Mouse (Mus musculus) kidney, postnatal 4 days (tissue): ENCODE data around the gene Fzr1.

ENCODE experiments used
- DNase-seq, 2 experiments: peaks; one replicate each; pipeline ENCODE4 v3.0.0; 2021; ENCODE audit warnings: mixed read lengths in 2 of 2

Fzr1 gene

DNA sequence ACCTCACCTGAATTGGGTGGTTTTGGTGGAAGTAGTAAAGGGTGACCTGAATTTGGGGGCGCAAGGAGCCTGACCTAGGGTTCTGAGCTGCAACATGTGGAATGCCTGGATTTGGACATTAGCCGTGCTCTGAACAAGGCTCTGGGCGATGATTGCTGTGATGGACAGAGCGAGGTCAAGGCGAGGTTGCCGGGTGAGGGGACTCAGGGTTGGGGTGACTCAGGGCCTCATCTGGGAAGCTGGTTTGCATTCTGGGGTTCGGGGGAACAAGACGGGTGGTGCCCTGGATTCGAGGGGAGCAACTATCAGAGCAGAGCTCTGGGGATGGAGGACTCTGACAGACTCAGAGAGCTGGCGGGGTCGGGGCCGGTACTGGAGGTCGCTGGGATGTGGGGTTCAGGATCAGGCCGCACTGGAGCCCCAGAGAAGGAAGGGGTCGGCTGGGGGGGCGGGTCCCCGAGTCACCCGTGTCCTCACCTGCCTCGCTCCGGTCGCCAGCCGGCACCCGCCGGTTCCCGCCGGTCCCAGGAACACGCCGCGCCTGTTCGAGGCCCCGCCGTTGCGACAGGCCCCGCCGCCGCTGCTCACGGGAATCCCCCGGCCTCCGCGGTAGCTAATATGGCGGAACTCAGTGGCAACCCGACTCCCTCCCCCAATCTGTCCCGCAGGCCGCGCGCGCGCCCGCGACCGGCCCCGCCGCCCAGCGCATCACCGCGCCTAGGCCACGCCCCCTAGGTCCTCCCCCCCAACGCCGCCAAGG, at the start of gene Fzr1:
Gene Fzr1, minus strand, starts transcription at position 724 of the 760 bp plus-strand sequence.
- DNase-seq = no peak

DNA sequence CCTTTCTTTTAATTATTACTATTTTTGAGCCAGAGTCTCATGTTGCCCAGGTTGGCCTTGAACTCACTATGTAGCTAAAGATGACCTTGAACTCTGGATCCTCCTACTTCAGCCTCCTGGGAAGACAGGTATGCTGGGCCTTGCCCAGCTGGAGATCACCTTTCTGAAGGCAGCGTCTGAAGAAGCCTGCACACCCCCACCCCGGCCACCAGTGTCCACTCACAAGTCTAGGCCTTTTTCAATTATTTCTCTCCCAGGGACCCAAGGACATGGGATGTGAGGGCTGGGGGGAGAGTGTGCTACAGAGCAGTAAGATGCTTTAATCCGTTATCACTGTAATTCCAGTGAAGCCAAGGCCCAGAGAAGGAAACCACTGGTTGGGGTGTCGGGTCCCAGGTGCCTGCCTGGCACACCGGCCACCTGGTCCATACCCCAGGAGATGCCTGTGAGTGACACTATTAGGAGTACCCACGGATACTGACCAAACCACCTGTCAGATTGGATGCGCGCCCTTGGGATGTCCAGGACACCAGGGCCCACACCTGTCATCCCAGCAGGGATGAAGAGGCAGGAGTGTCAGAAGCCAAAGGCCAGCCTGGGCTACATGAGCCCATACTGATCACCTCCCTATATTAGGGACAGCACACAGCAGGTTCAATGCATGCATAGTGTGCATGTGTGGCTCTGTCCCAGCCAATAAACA, 49.6 kb upstream of the Fzr1 start:
- peak; percentile 5 to 6 for DNase-seq

DNA sequence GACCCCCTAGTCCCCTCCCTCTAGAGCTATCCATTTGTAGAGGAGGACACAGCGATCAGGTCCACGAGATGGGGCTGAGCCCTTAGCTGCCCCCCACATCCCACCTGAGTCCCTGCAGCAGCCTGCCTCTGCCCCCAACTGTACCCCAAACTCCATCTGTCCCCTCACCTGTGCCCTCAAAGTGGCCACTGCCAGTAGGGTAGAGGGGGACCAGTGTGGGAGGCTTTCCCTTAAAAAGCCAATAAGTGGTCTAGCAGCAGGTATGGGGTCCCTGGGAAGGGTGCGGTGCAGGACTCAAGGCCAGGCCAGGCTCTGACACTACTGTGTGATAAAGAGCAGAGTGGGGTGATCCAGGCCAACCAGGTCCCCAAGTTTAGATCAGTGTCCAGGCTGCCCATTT, 49.0 kb upstream of the Fzr1 start:
- no peak for DNase-seq

DNA sequence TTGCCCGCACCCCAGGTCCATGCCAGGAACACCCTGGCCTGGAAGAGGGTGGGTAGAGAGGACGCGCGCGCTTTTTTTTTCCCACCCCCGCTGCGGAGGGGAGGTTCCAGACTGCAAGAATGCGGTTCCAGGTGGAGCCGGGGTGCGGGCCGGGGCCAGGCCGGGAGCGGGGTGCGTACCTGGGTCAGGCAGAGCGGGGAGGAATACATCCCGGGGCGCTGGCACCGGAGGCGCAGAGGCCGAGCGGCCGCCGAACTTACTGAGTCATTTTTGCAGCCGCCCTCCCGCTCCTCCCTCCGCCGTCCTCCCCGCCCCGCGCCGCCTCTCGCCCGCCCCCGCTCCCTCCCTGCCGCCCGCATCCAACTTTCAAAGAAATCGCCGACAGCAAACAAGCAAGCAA, 48.6 kb upstream of the Fzr1 start:
- DNase-seq = peak; percentile 78 to 83

DNA sequence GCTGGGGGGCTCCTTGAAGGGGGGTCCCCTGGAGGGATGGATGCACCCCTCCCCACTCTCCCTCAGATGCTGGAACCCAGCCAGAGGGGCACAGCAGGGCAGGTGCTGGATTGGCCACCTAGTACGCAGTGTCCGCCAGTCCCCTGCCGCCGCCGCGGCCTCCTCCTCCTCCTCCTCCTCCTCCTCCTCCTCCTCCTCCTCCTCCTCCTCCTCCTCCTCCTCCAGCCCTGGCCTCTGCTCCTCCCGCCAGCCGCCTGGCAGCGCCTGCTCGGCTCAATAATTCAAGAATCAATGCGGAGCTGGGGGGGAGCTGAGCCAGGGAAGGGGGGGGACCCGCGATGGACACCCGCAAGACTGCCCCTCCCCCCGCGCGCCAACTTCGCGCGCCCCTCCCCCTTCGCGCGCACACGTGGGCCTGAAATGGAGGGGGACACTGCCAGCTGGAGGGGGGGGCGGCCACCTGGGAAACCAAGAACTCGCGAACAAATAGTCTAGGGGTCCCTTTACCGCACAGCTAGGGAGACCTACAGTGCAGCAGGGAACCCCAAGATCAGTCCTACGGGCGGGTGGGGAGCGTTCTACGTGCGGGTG, 47.9 kb upstream of the Fzr1 start:
- peak; percentile 53 to 59 for DNase-seq

DNA sequence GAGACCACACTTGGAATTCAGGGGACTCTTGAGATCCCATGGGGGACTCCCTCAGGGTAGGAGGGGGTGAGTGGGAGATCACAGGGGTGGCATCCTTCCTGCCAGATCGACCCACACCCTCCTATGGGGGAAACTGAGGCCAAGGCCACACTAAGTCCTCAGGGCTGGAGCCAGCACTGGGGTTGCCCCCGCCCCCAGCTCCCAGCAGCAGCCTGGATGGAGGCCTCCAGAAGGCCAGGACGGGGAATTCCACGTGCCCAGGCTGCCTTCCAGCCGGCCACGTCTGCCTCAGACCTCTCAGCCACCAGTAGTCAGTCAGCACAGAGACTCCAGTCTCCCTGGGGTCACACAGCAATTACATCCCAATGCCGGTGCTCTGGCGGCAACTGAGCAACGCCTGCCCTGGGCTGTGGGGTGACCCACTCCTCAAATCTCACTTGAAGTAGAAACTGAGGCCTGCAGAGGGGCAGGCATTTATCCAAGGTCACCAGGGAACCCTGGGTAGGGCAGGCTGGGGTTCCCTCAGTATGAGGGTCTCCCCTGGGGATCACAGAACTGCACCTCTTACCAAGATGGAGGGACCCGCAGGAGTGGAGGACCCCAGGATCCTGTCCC, 47.0 kb upstream of the Fzr1 start:
- peak; percentile 43 to 61 for DNase-seq

DNA sequence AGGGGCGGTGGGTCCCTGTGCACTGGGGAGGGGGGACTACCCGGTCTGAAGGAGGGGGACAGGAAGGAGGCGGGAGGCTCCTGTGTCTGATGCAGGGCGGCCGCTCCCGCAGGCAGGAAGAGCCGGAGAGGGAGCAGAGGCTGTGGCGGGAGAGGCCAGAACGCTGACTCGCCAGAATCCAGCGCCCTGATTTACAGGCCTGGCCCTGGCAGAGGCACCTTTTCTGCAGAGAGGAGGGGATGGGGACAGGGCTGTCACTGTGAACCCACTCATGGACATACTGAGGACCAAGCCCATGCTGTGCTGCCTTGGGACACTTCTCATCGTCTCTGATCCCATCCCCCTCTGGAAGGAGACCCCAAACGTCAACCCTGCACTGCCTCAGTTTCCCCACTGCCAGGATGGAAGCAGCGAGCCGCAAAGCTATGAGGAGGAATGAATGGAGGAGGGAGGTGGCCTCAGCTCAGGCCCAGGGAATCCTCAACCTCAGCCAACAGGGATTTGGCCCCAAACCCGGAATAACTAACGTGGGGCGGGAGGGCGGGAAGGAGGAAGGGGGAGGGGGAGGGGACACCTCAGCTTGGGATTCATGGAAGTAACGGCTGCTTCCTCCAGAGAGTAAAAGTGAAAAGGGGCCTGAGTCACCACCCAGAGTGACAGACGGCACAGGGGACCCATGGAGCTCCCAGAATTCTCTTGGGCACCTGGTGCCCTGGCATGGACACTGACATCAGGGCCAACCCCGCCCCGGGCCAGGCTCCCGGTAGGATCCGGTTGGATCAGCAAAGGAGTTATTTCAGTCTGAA, 46.1 kb upstream of the Fzr1 start:
- DNase-seq = peak; percentile 67 to 79

DNA sequence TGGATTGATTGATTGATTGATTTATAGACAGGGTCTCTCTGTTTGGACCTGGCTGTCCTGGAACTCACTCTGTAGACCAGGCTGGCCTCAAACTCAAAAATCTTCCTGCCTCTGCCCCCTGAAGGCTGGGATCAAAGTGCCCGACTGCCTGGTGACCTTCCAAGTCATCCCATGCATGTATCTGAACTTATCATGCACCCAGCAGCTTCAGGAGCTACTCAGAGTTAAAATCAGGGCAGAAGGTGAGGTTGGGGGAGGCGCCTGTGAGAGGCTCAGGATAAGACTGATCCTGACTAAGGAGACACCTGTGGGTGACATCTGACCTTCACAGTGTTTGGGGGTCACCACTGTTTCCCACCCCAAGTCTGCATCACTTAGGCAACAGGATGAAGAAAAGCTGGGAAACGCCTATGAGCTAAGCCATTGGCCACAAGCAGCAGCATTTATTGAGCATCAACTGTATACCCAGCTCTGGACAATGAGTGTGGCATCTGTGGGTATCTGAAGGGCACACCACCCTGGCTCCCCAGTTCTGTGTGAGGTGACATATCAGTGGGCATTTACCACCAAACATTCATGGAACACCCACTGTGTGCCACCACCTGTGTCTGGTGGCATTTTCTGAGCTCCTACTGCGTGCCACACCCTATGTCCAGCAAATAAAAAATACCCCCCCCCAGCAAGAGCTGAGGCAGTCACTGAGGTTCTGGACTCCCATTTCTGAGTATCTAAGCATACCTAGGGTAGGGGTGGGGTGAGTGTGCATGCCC, 45.3 kb upstream of the Fzr1 start:
- DNase-seq = peak; percentile 1 to 5

DNA sequence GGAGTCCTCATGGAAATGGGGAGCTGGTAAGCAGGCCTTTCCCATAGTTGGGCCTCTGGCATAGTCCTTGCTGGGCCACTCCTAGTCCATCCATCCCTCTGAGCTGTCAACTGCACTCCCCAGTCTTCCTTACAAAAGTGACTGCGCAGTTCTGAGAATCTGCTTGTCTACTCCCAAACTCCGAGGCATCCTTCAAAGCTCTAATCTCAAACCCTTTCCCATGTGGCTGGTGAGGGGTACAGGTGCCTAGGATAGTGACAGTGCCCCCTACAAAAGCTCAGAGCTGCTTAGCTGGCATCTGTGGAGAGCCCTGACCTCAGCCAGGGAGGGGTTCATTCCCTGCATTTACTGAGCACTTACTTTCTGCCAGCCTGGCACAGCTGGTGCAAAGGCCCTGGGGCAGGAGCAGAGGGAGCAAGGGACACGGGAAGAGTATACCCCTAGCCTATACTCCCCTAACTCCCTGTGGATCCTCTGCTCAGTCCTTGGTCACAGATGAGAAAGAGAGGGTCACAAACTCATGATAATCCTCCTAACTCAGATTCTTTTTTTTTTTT, 44.4 kb upstream of the Fzr1 start:
- DNase-seq = peak in 1 of 2 experiments; percentile 2

DNA sequence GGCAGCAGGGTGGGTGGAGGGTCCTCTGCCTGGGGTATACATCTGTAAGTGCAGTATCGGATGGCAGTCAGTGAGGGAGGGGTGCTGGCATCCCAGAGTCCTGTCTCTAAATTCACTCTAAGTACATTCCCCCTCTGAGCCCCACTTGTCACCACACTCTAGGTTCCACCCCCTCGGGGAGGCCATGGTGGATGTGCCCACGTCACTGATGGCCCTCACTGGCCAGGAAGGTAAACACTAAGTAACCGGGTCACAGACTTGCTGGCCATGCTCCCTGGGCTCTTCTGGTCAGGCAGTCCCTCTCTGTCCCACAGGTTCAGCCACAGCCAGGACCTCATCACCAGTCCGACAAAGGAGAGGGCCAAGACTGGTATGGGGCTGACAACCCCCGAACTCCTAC, 43.9 kb upstream of the Fzr1 start:
- peak; percentile 3 to 5 for DNase-seq

DNA sequence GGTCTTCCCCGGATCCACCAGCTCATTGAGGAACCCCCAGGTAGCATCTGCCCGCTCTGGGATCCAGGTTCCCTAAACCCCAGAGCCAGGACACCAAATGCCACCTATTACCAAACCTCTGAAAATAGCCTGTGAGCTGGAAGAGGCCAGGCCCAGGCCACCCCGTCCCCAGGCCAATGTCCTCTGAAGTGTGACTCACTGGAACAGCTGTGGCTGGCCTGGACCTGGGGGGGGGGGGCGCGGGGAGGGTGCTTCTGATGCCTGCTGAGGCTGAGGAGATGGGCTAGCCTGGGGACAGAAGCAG, 43.4 kb upstream of the Fzr1 start:
- DNase-seq = peak; percentile 1 to 8

DNA sequence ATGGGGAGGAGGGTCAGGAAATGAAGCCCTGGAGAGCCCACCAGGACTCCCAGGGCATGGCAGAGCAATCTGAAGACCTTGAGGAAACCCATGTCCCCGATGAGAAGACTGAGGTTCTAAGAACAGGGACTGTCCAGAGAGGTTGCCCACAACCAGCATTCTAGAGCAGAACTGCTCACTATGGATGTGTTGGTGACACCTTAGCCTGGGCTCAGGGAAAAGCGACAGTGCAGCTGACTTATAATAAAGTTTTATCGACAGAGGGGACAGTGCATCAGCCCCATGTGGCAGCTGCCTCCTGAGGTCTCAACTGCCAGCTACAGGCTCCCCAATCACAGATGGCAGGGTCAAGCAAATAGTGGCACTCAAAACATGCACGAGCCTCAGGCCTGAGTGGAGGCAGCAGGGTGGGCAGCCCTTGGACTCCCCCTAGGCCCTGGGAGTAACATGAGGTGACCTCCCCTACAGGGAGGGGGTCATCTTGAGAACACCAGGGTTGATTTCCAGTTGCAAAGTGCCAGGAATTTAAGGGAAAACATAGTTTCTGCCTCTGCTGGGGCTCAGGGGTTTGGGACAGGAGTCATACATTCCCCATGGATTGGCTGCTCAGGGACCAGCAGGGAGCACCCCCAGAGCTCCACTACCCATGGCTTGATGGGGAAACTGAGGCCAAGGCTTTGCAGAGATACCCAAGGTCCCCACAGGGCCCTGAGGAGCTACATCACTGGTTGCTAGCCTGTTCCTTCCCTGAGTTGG, 42.9 kb upstream of the Fzr1 start:
- peak in 1 of 2 experiments; percentile 2 for DNase-seq

DNA sequence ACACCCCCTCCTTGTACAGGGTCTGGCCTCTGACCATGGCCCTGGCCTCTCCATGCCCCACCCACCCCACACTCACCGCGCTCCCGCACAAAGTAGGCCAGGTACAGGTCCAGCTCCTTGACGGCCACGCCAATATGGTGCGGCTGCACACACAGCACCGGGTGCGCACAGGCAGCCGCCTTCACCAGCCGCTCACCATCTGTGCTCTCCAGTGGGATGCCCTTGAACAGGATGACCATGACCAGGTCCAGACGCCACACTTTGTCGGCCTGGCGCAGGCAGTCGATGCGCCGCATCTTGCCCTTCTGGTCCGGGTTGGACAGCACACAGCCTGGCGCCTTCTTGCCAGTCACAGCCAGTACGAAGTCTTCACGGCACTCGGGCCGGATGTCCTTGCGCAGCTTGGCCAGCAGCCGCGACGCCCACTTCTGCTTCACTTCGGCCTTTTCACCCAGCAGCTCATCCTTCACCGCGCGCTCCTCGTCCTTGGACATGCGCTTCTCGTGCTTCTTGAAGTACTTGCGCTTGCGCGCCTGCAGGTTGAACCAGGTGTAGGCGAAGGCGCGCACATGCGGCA, 42.0 kb upstream of the Fzr1 start:
- DNase-seq = peak; percentile 3 to 11

DNA sequence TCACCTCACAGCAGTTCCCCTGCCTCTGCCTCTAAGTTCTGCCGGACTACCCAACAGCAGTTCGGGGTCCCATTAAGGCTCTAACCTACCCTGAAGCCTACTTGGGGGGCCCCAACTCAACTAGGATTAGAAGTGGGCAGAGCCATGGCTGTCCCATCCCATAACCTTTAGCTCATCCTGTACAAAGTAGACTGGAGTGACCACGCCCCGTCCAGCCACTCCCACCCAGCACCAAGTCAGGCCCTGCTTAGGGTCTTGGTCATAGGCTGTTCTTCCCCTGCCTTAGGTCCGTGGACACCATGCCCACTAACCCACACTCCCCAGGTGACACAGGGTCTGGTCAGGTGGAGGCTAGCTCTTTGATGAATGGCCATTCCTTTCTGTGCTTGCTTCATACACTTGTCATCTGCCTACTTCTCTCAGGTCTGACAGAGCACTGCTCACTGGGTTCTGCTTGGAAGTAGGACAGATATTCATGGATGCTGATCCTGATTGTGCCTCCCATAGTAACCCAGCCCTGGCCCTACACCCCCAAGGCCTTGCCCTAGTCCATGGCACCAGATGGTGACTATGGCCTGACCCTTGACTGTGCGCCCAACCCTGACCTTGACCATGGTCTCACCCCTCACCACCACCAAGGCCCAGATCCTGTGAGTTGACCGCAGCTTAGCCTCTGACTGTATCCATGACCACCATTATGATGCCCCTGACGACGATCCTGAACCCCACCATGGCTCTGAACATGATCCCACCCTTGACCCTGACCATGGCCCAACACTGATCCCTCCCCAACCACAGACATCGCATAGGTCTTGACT, 41.0 kb upstream of the Fzr1 start:
- DNase-seq = peak in 1 of 2 experiments; percentile 1

DNA sequence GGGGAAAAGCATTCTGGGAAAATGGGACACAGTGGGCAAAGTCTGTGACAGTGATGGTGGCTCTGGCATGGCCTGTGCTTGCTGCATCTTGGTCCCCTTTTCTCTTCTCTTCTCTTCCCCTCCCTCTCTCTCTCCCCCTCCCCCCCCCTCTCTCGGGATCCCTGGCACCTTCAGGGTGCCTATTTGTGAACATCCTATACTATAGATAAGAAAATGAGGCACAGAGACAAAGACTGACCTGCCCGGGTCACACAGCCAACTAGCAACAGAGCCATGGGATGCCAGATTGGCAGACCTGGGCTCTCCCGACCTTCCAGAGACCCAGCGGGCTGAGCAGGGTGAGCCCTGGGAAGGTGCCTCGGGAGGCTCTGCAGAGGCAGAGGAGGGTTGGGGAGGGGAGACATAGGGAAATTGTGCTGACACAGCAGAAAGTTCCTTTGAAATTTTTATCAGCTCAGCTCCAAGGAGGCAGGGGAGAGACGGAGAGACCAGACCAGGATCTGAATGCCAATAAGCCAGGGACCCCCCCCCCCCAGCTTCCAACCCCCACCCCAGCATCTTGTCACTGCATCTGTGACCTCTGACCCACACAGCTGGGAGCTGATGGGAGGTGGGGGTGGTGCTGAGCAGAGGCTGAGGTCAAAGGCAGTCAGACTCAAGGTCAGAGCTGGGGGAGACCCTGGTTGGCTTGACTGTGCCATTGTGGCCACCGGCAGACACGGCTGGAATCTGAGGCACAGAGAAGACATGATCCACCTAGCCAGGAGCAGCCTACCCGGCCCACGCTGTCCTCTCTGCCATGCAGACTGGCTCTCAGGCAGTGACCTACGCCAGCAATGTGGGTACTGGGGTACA, 40.1 kb upstream of the Fzr1 start:
- peak; percentile 0 to 6 for DNase-seq

DNA sequence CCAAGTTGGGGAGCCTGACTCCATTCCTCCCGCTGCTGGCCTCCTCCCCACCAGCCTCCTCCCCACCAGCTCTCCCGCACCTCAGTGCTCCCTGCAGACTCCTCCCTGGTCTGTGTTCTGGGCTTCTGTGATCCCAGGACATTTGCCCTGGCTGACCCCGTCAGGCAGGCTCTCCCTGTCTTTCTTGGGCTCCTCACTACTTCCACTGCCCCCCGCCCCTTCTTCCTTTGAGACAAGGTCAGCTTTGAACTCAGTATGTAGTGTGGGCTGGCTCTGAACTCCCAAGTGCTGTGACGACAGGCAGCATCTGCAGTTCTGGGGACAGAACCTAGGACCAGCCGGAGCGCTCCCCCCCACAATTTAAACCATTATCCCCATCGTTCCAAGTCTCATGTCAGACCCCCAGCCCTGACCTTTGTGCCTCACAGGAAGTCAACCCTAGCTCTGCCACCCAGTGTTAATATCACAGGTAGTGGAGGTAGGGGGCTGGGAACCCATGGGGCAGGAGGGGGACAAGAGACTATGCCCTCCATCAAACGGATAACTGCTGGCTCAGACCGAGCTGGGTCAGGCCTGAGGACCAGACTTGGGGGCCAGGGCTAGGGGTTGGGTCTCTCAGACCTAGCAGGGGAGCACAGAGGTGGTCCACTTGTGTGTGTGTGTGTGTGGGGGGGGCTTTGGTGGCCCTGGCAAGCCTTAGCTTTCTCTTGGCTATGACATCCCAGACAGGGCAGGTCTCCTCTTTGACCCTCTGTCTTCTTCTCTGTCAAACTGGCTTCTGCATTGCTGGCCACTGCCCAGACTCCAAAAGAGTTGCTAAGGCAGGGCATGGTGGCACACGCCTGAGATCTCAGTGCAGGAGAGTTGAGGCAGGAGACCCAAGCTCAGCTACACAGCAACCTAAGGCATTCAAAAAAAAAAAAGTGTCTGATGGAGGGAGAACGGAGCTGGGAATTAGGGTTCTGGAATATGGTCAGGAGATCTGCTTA, 39.2 kb upstream of the Fzr1 start:
- DNase-seq = peak in 1 of 2 experiments; percentile 6

DNA sequence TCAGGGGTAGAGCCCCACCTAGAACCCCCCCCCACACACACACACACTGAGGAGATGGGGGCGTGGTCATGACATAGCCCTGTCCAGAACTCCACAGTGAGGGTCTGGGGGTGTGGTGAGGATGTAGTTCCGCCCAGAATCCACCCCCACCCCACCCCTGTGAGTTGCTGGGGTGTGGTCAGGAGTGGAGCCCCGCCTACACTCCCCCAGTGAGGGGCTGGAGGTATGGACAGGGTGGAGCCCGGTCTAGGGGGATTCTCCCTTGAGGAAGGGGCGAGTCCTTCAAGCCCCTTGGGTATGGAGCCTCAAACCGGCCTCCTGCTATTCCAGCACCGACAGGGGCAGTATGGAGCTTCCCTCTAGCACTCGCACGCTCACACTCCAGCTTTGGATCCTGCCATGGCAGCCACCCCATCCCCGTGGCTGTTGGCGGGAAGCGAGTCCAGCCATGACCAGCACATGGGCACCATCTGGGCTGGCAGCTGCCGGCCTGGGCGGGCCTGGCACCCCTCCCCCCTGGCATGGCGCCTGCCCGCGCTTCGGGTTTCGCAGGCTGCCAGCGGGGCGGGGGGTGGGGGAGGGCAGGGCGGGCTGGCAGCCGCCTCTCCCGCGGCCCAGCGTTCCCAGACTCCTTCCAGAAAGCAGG, 38.4 kb upstream of the Fzr1 start:
- peak; percentile 82 to 89 for DNase-seq
